Mouse (Mus musculus): ENCODE results near the gene St3gal3.

GRCm38 (mm10) chr4:117936964-117937363 is 197.8 kb downstream of the St3gal3 start:
- TF ChIP-seq CTCF (IDR thresholded peaks at IDR 0.05) (peak; percentile 29), EP300 (IDR thresholded peaks at IDR 0.05; ENCODE audit: insufficient read depth, low read depth, low read length) (no peak), POLR2A (IDR thresholded peaks at IDR 0.05; ENCODE audit: insufficient read depth, low read depth, low read length) (no peak)
